Mouse (Mus musculus) MEL (cell line): ENCODE results near the gene Marveld3.

Source experiments
- CTCF ChIP-seq, 3 experiments: IDR thresholded peaks in 2 of 3; conservative IDR thresholded peaks in 1 of 3; 2 replicates each; pipeline ENCODE4 v1.5.1; 2011 to 2012; ENCODE audit warnings: low read length in 3 of 3, low read depth in 2 of 3, mild to moderate bottlenecking in 2 of 3, improper control_type of control experiment in 1 of 3, inconsistent platforms in 1 of 3, mixed read lengths in 1 of 3, moderate library complexity in 1 of 3; ENCODE audit not compliant: control insufficient read depth in 1 of 3, insufficient read depth in 1 of 3, poor library complexity in 1 of 3, severe bottlenecking in 1 of 3
- MAFK ChIP-seq: IDR thresholded peaks from 2 replicates; pipeline ENCODE4 v1.6.1; 2011; ENCODE audit warnings: low read depth, mild to moderate bottlenecking, low read length, improper control_type of control experiment, borderline replicate concordance
- POLR2A ChIP-seq, 2 experiments: IDR thresholded peaks; 2 replicates each; pipeline ENCODE4 v1.6.1; 2011 to 2012; ENCODE audit warnings: low read length in 2 of 2, mild to moderate bottlenecking in 2 of 2, control low read depth in 1 of 2, improper control_type of control experiment in 1 of 2, low read depth in 1 of 2, moderate library complexity in 1 of 2; ENCODE audit not compliant: control insufficient read depth in 1 of 2, insufficient read depth in 1 of 2, poor library complexity in 1 of 2
- SIN3A ChIP-seq: IDR thresholded peaks from 2 replicates; pipeline ENCODE4 v1.6.1; 2012; ENCODE audit warnings: low read length, improper control_type of control experiment, inconsistent platforms
- ZKSCAN1 ChIP-seq: IDR thresholded peaks from 2 replicates; pipeline ENCODE4 v1.6.1; 2012; ENCODE audit warnings: low read depth, mild to moderate bottlenecking, inconsistent platforms, low read length, improper control_type of control experiment, moderate library complexity

DNA sequence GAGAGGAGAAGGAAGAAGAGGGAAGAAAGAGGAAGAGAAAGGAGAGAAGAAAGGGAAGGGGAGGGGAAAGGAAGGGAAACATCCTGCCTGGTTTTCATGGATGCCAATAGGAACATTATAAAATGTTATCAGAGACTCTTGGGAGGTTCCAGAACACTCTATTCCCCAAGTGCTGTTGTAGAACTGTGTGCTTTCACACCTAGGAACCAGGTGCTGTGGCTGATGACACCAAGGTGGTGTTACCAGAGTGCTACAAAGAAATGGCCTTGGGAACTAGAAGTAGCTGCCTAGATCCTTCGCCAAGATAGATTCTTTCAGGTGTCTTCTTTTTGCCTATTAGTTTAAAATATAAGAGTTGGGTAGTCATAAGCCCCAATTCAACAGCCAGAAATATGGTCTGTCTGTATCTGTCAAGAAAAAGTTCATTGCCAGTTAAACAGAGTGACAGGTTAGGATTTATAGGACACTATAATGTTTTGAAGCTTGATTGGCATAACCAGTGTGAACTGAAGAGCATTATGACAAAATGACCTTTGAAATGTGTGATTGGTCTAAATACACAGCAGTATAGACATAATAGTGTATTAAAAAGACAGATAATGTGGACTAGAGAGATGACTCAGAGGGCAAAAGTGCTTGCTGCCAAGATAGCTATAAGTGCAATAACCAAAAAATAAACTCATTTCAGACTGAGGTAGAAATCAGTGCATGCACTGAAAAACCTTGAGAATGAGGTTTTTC is 56.9 kb downstream of the Marveld3 start:
- TF ChIP-seq MAFK (no peak), POLR2A (IDR thresholded peaks at IDR 0.05; ENCODE audit: control insufficient read depth in 1 of 2, insufficient read depth in 1 of 2, low read depth in 1 of 2, low read length in 2 of 2, poor library complexity in 1 of 2) (no peak), CTCF (IDR thresholded peaks at IDR 0.05 in 2 of 3, conservative IDR thresholded peaks at IDR 0.05 in 1 of 3; ENCODE audit: control insufficient read depth in 1 of 3, insufficient read depth in 1 of 3, low read depth in 2 of 3, low read length in 3 of 3, poor library complexity in 1 of 3, severe bottlenecking in 1 of 3) (no peak), SIN3A (no peak), ZKSCAN1 (no peak)
